Mouse (Mus musculus) spleen, adult 12 weeks (tissue): ENCODE measurements around the gene Bicdl2.

Experiments used
- DNase-seq: peaks from one replicate; pipeline ENCODE4 v3.0.0; 2022; ENCODE audit warnings: low spot score

Gene Bicdl2

DNA sequence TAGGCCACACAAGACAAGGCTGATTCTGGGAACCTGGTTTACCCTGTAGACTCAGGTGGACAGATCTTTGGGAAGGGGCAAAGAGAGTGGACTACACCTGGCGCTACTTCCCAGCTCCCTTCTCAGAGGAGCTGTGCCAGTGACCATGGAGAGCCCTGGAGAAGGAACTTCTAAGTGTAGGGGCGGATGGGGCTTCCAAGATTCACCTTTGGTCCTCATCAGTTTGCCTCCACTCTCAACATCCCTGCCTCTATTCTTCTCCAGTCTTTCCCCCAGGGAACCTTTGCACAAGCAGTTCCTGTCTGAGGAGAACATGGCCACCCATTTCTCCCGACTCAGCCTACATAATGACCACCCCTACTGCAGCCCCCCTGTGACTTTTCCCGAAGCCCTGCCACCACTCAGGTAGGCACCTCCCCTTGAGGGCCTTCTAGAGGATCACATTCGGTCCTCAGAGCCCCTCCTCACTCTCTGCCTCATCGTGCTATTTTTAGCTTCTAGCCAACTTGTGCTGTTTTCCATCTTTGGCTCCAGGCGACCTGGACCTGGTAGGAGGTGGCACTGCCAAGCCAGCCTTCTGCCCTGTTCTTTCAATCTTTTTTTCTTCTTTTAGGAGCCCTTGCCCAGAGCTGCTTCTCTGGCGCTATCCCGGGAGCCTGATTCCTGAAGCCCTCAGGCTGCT is 14.1 kb downstream of the Bicdl2 start:
- no peak for DNase-seq

DNA sequence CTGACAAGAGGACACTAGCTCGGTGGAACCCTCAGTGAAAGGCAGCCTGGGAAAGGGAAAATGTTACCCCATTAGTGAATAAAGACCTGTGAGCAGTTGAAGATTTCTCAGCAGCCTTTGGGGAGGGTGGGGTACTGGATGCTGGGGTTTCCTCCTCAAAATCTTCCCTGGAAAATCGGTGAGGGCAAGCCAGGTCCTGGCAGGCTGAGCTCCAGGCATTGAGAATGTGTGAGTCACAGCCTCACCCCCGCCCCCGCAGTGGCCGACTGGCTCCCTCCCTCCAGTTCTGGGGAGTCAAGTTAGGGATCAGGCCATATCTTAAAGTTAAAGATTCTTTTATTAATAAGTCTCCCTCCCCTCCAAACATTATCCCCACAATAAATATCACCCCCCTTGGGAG is 14.8 kb downstream of the Bicdl2 start:
- no peak for DNase-seq

DNA sequence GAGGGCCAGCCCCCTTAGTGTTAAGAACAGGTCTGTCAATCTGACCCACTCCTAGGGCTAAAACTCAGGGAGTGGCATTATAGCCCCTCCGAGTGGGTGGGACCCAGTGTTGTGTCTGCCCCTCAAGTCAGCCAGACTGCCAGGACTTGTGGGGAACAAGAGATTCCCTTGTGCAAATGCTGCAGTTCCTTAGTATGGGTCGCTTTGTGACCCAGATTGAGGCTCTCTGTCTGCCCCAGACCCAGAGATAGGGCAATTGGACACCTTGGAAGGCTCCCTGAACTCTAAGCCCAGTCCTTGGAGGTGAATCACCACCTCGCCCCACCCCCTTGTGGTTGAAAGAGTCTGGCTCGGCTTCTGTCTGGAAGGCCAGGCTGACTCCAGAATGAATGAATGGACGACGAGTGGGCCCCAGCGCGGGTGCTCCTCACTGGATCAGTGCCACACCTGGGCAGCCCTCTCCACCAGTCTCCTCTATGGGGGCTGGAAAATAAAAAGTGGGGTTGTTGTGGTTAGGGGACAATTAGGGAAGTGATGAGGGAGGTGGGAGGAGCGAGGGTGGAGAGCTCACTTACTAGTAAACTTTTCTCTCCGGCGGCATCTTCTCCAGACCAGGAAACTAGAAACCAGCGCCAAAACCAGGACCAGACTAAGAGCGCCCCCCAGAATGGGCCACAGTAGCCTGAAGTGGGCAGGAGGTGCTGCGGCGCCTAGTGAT is 15.4 kb downstream of the Bicdl2 start:
- no peak for DNase-seq

DNA sequence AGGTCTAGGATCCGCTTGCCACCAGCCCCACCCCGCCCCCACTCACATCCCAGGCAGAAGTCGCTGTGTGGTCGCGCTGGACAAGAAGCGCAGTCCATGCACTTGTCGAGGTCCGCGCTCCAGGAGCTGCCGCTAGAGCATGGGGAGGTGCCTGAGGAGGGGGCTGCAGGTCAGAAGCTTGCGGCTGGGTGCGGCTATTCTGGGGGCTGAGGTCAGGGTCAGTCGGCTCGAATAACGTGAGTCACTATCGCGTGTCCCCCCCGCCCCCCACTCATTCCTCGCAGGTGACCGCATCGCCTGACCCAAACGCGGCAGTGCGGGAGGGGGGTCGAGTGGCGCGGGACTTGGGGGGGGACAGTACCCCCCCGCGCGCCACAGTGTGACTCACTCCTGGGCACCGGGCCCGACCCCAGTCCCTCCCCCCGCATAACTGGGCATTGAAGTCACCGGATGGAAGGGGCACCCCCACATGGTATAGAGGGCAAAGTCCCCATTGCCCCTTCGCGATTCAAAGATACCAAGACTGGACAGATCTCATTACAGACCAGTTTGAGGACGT is 16.2 kb downstream of the Bicdl2 start:
- no peak for DNase-seq

DNA sequence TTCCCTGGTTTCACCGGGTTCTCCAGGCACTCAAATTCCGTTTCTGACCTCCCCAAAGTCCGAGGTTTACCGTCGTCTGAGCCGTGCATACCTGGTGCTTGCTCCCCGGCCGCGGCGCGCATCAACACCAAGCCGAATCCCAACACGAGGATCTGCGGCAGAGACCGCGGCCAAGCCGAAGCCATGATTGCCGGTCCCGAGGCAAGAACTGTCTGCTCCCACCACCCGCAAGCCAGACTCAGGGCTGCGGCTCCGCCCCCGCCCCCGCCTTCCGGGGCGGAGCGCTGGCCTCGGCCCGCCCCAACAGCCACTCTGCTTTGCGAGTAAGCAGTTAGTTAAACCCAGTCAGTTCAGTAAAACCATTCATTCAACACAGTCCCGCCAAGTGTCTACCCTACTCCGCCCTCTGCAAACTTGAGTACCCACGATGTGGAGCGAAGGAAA is 17.0 kb downstream of the Bicdl2 start, which contains the start of gene Tnfrsf12a:
Gene Tnfrsf12a (minus strand): TSS at position 233 of the 444 bp plus-strand sequence.
- peak; percentile 76 for DNase-seq

DNA sequence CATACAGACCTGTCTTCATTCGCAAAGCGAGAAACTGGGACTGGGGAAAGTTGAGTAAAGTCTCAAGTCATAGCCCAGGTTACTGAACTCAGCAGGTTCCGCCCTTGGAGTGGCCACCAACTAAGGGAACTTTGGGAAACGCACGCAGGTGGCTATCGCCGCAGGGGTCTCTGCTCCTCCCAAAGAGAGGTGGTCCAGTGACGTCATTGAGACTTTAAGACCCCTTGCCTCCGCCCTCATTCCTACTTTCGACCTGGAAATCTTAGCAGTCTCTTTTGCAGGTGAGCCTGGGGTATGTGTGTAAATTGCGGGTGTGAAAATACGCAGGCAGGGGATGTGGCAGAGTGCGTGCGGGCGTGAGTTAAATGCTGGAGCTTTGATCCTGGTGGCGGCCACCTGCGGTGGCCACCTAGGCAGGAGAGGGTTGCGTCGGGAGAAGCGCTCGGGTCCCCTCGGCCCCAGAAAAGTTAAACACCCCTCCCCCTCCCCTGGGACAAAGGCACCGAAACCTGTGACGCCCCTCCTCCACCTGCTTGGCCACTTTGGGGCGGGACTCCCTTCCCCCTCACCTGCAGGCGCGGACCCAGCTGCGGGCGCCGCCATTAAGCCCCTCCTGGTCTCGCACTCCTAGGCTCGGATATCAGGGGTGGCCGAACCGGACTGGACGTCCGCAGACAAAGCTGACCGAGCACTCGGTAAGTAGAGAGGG is 19.0 kb downstream of the Bicdl2 start, which contains the start of gene Cldn6:
Gene Cldn6 (plus strand): TSS at position 123 of the 709 bp plus-strand sequence.
- no peak for DNase-seq

DNA sequence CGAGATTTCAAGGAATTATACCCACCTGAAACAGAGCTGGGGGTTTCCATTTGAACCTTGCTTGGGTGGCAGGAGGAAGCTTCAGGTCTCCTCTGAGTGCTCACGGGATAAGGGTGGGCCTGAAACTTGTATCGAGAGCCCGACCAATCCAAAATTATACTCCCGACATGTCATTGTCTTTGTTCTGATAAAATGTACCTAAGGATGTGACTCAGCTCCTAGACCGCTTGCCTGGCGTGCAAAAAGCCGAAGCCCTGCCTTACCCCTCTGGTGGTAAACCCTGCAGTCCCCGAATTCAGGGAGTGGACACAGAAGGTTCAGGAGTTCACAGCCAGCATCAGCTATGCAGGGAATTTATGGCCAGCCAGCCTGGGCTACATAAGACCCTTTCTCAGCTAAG is 20.0 kb downstream of the Bicdl2 start:
- no peak for DNase-seq

DNA sequence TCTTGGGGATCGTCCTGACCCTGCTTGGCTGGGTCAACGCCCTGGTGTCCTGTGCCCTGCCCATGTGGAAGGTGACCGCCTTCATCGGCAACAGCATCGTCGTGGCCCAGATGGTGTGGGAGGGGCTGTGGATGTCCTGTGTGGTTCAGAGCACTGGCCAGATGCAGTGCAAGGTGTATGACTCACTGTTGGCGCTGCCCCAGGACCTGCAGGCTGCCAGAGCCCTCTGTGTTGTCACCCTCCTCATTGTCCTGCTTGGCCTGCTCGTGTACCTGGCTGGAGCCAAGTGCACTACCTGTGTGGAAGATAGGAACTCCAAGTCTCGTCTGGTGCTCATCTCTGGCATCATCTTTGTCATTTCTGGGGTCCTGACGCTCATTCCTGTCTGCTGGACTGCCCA is 20.8 kb downstream of the Bicdl2 start:
- no peak for DNase-seq

DNA sequence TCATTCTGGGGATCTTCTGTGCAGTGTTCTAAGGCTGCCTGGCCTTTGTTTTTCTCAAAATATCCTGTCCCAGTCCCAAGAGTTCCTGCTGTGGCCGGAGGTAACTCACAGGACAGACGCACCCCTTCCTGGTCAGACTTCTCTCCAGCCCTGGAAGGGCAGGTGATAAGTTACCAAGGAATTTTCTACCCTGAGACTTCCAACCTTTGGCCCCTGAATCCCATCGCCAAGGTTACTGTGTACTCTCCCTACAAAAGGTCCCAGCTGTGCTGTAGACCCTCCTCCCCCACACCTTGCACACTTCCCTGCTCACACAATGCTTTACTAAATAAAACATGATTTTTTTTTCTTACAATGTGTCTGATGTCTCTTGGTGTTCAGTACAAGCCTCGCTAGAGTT is 21.8 kb downstream of the Bicdl2 start:
- no peak for DNase-seq

DNA sequence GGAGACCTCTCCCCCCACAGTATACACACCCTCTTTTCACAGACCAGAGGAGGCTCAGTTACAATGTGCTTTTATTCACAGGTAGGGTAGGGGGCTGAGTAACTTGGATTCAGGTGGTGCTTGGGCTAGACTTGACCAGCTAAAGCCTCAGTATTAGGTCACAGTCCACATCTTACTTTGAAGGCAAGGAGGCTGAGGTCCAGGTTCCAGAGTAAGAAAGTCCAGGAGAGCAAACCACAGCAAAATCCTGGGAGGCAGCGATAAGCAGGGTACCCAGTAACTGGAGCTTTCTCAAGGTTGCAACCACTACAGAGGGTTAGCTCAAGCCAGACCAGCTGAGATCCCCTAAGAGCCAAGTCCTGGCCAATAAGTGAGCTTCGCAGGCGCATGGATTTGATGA is 22.2 kb downstream of the Bicdl2 start:
- DNase-seq: no peak

DNA sequence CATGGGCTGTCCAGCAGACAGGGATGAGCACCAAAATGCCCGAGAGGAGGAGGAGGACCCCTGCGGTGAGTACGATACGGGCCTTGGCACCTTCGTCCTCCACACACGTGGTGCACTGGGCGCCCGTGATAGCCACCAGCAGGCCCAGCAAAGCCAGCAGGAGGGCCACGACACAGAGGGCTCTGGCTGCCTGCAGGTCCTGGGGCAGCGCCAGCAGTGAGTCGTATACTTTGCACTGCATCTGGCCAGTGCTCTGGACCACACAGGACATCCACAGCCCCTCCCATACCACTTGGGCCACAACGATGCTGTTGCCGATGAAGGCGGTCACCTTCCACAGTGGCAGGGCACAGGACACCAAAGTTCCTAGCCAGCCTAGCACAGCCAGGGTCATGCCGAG is 22.9 kb downstream of the Bicdl2 start:
- no peak for DNase-seq

DNA sequence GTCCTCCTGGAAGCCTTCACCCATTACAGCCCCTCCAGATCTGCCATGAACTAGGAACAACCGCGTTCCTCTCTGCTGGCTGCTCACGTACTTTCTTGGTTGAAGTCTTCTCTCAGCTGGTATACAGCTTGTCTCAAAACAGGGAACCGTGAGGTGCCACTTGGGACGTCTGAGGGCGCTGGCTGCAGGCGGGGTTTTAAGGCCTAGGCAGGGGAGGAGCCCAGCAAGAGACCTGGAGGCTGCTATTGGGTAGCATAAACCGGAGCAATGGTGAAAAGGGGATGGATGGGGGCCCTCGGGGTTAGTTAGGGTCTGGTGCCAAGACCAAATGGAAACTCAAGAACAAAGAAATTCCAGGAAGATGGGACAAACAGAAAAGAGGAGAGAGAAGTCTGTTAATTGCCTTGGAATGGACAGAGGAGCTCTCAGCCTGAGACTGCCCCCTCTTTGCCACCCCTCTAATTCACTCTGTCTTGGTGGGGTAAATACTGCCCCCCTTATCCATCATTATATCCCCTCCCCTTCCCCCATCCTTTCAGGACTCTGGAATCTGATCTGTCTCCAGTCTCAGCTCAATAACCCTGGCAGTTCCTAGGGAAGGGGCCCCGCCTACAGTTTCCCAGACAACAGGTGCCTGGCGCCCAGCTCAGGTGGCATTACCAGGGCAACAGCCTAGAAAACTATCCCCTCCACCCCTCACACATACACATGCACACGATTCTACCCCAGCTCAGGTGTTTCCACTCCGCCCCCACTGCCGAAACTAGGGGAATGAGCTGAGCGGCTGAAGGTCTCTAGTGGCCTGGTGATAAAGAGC is 23.8 kb downstream of the Bicdl2 start, which contains the start of gene Cldn9:
Gene Cldn9 (minus strand): TSS at position 171 of the 817 bp plus-strand sequence.
- no peak for DNase-seq

DNA sequence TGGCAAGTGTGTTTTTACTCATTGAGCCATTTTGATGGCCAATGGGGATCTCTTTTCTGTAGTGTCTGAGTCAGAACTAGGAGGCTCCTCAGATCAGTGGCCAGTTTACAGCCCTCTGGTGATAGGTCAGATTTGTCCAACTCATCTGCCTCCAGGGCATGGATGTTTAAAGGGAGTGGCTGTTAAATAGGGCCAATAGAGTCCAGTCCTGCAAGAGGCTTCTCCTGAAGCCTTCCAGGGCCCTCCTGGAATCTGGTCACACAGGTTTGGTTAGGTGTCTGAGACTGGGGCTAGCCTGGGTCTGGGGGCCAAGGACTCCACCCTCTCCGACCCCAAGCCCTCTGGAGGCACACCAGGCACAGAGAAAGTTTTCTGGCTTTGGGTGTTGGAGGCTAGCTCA is 34.2 kb downstream of the Bicdl2 start:
- DNase-seq: no peak

DNA sequence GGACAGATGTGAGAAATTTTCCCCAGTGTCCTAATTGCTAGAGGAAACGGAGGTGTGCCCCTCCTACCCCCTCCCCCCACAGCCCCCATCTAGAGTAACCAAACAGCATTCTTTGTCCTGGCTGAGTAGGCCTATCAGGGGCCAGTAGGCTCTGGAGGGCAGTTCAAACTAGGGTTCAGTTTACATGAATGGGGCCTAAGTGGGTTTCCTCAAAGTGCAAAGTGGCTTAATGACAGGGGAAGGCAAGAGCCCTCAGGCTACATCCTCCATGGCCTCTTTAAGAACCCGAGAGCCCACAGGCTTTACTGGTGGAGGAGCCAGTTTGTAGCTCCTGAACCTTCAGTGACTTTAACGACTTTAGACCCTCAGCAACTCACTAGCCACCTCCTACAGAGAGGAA is 35.5 kb downstream of the Bicdl2 start:
- no peak for DNase-seq

DNA sequence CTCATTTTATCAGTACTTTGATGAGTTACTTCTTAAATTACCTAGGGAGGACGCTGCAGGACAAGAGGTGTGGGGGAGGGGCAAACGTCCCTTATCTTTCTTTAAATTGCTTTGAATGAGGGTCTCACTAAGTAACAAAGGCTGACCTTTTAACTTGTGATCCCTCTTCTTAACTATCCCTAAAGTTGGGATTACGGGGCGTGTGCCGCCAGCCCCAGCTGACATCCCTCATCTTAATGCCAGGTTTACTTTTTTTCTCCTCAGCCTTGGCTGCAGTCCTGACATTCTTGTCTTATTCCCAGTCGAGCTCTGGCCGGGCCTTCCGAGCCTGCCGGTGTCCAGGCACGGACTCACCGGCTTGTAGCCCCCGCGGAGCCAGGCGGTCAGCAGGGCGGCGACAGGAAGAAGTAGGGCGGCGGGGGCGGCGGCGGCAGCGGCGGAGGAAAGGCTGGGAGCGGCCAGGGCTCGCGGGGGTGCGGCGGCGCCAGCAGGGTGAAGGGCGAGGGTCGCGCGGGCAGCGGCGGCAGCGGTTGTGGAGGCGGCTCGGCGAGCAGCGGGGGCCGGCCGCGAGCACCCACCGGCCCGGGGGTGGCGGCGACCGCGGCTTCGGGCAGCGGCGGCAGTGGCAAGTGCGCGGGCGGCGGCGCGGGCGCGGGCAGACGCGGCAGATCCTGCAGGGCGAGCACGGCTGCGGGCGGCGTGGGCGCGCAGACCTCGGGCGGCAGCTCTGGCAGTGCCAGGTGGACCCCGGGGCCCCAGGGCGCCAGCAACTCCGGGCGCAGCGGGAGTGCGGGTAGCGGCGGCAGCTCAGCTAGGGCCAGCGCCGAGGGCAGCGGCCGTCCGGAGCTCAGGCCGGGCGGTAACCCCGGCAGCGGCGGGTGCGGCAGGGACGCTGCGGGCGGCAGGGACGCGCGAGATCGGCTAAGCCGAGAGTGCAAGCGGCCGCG is 39.1 kb downstream of the Bicdl2 start:
- DNase-seq: no peak

DNA sequence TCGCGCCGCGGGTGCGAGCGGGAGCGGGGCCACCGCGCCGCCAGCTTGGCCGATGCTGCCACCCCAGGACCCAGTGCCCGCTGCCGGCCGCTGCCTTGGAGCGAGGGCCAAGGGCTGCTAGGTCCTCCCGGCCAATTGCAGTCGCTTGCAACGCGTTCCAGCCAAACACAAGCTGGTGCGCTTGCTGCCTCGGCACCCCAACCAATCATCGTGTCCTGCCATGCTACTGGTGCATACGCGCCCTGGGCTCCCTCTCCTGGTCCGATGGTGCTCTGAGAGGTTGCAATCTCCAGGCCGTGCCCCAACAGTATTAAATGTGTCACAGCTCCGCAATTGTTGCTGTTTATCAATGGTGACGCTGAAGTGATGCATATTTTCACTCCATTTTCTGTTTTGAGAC is 39.8 kb downstream of the Bicdl2 start:
- DNase-seq: peak; percentile 34

DNA sequence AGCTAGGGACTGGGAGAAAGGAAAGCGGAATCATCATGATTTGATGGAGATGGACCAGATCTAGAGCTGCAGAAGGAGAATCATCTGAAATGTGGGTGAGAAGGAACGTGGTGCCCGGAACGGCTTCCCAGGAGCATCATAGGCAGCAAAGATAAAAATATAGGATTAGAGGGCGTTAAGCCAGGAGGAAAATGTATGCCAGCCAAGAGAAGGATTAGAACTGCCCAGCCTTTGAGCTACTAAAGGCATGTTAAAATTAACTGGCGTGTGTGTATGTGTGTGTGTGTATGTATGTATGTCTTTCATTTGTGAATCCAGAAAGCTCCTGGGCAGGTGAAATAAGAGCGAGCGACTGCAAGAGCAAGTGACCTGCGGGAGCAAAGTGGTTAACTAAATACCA is 43.0 kb downstream of the Bicdl2 start:
- DNase-seq: no peak

DNA sequence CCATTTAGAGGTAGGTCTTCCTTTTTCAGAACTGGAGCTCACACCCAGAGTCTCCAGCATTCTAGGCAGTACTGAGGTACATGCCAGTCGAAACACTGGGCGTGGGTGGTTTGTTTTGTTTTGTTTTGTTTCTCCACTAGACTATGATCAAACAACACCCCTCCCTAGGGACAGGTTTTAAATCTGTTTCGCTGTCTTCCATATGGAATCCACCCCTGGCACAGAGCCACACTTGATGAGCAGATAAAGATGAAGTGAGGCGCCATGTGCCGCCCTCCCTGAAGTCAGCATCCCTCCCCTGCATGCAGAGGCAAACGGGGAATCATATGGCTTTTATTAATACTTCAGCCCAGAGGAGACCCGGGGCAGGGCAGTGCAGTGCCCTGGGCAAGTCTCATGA is 44.4 kb downstream of the Bicdl2 start:
- DNase-seq: no peak

DNA sequence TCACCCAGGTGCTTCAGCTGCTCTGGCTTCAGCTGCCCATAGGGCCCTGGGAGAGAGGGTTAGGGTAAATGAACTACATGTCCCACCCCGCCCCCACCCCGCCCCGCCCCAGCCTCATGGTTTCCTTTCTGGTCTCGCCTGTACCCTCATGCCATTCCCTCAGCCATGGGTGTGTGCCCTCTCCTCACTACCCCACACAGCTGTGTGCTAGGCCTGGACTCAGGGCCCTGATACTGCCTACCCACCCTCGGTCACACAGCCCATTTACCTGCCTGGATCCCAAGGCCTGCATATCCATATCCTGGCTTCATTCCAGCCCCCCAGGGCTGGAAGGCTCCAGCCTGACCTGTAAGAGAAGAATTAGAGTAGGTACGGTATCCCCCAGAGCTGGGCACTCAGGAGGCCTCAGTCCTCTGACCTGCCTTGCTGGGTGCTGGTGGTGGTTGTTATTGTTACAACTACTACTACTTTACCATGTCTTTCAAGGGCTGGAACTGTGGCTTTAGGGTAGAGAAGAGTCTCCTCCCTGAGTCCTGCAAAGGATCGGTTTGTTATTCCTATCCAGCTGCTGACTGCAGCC is 45.3 kb downstream of the Bicdl2 start:
- no peak for DNase-seq

DNA sequence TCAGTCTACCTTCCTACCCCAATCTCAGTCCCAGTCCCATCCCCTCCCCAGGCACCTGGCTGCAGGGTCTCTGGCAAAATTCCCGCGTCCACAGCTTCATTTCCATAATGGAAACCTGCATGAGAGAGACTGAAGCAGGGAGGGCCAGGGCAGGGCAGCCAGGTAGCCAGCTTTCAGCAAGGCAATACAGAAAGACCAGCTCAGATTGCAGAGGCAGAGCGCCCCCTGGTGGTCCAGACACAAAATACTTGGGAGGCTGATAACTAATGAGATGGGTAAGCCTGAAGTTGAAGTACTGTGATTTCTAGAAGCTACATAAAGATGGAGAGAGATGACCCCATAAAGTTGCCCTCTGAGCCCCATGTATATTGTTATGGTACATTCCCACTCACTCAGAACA is 45.9 kb downstream of the Bicdl2 start:
- peak; percentile 58 for DNase-seq
